In genomic region chr3:101208751-101209150, GRCm38 (mm10) we compare ENCODE assay signal across 15 mouse cellular contexts.
DNase-seq lines count a peak whose midpoint lies in the region.
"Had no signal": no experiment of that assay in that cellular context is flagged by ENCODE, and none has a peak within 500 bp of the region (broad histone marks: within the 10 kb centered on the region; RNA-seq: fewer than 3 reads in every experiment).

No protein-coding gene starts in this region.

- DNase-seq in retina, adult 2 months (ENCODE audit: low read depth, low spot score): peak; percentile 53
- no peak for DNase-seq in retina, embryonic 14.5 days (ENCODE audit: low spot score)
- peak; percentile 82 for DNase-seq in fat pad, adult 2 months (ENCODE audit: extremely low read depth, low read depth, low spot score)
- DNase-seq in retina, postnatal 1 day: peak; percentile 44
- DNase-seq in embryo, embryonic 10 days (ENCODE audit: low spot score): no peak
- DNase-seq in adipocyte (ENCODE audit: low spot score): no peak
- DNase-seq: adrenal gland, adult 8-10 months; adrenal gland, postnatal 14 days; adrenal gland, postnatal 36 days; cerebellum, adult 11 months; cerebellum, adult 18-20 months; cerebellum, adult 8-10 months; cerebellum, adult 9-11 months; cerebellum, postnatal 14 days; cerebellum, postnatal 36 days had no signal

Comparison
In these comparisons a context has a peak if more than half of its experiments do, and no peak if none do; other contexts are left out.
1. DNase-seq: peak in retina, adult 2 months (single experiment), fat pad, adult 2 months (single experiment) and retina, postnatal 1 day (single experiment); none in retina, embryonic 14.5 days (single experiment), embryo, embryonic 10 days (single experiment) and adipocyte (single experiment).